Mouse (Mus musculus): Measurements from ENCODE around the gene Egfl7. TPM values are rescaled to one million over a fixed set of nuclear protein-coding genes. Genes with fewer than 3 reads are reported as not detected.
A peak's percentile ranks its signal among the peaks of the same experiment; 100 is the strongest.

The Egfl7 gene
- total RNA-seq, 1 experiment from 2014 or later, result 211 TPM

DNA sequence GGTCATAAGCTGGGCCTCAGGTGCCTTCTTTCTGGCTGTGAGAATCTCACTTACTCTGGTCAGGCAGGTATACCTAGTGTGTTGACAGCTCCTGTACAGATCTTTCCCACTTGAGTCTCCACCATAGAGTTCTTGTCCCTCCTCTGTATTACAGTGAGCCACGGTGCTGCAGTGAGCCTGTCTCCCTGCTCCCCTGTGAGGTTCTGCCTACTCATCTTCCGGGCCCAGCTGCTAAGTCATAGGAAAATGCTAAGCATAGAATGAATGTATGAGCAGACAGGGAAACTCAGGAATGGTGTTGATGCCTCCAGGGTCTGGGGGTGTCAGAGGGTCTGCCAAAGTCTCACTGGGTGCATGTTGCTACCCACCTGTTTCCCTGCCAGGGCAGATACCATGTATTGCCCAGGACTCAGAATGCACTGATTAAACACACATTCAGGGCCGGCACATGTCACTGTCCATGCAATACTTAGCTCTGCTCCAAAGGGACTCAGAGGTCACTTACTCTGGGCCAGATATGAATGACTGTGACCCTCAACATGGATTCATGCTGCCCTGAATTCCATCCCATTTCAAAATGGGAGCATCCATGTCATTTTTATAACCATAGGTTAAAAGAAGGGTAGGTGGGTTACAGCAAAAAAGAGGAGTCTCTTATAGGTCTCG is 35.8 kb downstream of the Egfl7 start:
- no peak for DNase-seq

DNA sequence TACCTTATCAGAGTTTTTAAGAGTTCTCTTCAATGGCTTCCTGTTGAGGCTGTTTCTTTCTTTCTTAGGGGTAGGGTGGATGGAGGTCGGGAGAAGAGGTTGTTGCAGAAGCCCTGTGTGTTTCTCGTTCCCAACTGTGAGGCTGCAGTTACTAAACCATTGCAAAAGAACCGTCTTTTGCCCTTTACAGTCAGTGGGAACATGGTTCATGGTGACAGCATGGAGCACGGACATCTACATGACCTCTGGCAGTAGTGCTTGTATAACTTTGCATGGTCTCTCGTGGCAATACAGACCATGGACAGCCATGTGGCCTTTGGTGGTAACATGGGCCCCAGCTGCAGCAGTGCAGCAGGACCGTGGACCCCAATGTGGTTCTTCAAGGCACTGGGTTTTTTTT is 37.5 kb downstream of the Egfl7 start:
- no peak for DNase-seq

DNA sequence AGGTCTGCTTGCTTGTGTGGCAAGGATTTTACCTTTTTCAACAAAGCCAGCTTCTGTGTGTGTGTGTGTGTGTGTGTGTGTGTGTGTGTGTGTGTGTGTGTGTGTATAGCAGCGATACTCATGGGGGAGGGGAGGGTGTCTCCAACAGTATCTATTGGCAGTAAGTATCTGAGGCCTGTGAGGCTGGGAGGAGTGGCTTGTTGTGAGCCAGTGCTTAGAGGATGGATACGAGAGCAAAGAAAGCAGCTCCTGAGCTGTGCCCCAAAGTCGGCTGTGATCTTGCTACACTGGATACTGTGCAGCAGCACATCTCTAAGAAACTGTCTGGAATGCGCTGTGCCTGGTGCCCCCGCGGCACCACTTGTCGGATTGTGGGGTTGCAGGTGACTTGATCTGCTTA is 38.1 kb downstream of the Egfl7 start:
- DNase-seq, result no peak

DNA sequence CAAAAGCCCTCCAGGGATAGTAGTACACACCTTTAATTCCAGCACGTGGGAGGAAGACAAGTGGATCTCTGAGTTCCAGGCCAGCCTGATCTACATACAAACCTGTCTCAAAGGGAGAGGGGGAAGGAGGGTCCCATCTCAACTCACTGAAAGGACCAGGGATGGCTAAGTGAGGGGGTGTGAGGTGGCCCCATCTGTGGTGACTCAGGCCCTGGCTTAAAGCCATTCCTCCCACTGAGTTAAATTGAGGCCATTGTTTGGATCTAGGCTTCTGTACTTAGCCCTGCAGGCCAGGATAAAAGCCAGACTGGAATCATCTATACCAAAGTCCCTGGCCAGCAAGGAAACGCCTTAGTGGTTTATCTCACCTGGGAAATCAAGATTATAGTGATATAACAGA is 41.4 kb downstream of the Egfl7 start:
- DNase-seq, result no peak

DNA sequence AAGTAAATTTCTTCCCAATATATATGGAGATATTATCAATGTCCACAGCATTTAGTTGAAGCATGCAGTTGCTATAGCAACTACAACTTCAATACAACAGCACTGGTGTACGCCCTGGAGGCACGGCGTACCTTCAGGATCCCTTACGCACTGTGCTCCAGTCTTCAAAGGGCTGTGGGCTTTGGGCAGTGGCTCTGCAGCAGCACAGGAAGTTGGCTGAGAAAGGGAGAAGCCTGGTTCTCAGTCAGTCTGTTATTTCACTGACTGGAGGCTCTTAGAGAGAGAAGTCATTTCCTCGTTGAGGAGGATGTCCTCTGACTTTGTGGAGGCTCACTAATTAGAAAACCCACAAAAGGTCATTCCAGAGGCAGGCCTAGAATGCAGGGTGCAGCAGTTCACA is 43.2 kb downstream of the Egfl7 start:
- DNase-seq, result no peak

DNA sequence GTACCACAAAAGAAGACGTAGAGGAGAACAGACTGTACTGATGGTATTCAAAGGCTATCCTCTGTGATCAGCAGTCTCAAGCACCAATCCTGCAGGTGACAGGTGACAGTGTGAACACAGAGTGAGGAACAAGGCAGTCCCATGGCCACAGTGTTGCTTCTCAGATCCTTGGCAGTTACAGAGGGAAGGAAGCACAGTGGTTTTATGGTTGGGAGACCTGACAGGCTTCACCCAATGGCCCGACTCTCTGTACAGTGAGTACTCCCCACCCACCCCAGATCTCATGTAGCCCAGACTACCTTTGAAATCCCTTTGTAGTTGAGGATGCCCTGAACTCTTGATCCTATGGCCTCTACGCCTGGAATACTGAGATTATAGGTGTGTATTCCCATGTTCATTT is 45.6 kb downstream of the Egfl7 start:
- DNase-seq, result no peak

DNA sequence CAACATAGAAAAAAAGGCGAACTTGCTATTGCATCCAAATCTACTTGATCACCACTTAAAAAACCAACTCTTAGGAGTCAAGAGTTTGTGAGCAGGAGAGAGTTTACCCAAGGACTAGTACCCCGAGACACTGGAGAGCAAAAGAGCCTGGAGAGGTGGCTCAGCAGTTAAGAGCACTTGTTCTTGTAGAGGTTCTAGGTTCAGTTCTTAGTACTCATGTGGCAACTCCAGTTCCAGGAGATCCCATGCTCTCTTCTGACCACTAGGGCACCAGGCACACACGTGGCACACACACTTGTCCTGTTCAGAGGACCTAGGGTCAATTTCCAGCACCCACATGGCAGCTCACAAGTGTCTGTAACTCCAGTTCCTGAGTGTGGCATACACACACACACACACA is 46.3 kb downstream of the Egfl7 start:
- no peak for DNase-seq

DNA sequence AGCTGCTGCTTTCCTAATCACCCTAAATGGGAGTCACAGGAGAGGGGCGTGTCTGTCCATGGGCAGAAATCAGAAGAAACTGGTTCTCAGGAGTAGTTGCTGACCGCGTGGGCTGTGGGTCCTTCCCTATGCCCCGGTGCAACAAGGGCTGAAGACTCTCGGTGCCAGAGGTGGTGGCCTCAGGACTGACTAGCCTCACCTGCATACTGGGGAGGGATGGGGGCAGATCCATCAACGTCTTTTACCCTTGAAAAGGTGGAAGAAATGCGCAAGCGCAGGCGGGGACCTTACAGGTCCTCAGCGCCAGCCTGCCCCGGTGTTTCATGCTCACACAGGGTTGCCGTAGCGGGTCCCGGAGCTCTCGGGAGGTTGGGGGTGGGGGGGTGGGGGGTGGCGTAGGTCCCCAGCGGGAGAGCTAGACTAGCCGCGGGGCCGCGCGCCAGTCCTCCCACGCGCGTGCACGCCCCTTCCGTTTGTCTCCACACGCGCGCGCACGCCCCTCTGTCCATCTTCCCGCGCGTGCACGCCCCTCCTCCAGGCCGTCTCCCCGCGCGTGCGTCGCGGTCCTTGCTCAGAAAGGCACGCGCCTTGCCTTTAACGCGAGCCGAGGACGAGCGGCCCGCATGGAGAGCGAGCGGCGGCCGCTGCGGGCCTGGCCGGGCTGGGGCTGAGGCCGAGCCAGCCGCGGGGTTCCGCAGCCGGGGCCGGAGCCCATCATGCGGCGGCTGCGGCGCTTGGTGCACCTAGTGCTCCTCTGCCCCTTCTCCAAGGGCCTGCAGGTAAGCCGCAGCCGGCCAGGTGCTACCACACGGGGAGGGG is 48.3 kb downstream of the Egfl7 start, which contains the start of gene Fam69b:
Fam69b (plus strand) TSS at position 537 of the 819 bp plus-strand sequence.
- peak; percentile 82 for DNase-seq

DNA sequence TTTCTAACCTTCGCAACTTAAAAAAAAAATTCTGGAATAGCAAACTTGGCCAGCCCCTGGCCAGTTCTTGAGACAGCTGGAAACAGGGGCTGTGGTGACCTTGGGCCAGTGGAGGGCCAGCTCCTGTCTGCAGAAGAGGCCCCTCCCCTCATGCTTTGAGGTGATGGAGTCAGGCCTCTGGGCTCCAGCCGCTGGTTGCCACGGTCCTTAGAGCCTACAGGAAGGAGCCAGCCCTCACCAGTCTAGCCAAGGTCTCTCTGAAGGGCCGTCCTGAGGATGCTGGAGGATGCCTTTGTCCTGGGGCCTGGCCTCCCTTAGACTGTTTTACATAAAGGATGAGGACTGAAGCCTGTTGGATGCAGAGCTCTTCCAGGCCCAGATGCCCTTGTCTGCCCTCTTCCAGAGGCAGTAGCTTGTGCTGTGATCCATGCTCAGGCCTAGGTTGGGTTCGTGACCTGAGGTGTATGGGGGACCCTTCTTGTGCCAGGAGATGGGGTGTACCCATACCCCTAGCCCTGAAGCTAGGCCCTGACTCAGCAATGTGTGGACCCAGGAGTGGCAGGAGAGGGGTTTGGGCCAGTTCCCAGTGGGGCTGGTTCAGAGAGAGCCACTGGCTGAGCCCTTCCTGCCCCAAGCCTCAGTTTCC is 49.1 kb downstream of the Egfl7 start:
- DNase-seq, result no peak

DNA sequence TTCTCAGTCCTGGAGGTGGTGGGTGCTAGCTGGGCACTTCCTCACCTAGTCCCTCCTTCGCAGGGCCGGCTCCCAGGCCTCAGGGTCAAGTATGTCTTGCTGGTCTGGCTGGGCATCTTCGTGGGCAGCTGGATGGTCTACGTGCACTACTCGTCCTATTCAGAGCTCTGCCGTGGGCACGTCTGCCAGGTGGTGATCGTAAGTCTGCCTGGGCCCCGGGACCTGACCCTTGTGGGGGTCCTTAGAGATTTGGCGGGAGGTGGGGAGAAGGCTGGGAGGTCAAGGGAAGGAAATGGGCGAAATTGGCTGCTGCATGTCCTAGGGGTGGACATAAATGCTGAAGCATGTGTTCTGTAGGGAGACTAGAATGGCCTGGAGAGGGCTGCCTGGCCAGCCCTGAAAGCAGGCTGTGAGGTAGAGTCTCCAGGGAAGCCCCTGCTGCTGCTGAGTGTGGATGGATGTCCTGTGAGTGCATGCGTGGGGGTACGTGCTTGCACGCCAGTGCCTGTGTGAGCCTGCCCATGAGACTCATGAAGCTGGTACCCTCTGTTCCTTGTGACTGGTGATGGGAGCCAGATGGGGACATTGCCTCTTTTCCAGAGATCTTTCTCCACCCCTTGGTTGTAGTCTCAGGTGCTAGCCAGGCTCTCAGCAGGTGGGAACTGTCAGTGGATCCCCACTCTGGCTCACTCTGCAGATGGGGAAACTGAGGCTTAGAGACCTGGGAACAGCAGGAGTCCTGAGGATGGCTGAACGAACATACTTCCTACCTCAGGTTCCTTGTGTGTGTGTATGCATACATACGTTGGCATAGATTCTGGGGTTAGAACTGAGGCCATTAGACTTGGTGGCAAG is 53.0 kb downstream of the Egfl7 start:
- no peak for DNase-seq

DNA sequence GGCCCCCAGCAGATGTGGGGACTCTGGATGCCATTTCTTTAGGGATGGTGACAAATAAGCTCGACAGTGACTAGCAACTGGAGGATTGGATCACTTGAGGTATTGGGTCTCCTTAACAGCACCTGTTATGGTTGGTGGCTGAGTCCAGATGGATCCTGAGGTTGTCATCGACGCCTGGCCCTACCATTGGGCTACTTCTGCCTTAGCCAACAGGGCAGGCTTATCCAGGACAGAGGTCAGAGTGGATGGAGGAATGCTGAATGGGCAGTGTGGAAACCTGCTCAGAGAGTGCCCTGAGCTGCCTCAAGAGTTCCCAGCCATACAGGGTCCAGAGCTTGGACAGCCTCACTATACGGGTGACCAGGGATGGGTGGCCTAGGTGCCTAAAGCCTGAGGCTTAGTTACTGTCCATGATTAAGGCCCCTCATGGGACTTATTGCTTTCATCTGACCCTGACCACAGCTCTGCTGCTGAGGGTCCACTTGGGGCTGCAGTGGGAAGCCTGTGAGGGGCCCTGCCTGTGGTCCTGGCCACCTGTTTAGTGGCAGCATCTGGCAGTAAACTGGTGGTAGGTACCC is 54.2 kb downstream of the Egfl7 start:
- DNase-seq, result no peak

DNA sequence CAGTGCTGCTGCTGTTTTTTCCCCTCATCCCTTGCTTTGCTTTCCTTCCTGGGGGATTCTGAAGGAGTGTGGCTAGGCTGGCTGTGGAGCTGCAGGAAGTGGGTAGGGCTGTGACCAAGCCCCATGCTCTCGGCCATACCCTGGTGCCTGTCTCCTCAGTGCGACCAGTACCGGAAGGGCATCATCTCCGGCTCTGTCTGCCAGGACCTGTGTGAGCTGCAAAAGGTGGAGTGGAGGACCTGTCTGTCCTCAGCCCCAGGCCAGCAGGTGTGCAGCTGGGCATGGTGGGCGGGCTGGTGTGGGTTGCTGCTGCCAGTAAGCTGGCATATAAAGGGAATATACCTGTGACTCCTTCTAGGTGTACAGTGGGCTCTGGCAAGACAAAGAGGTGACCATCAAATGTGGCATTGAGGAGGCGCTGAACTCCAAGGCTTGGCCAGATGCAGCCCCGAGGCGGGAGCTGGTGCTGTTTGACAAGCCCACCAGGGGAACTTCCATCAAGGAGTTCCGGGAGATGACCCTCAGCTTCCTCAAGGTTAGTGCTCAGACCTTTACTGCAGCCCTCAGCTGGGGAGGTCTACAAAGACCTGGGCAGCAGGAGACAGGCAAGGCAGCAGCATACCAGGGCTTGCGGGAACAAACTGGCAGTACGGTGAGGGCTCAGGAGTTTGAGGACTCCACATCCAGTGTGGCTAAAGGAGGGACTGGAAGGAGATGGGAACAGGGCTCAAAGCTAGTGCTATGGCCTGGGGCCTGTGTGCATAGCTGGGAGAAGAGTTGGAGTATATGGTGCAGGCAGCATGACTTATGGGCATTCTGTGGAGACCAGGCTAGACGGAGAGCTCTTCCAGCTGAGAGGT is 55.0 kb downstream of the Egfl7 start:
- no peak for DNase-seq

DNA sequence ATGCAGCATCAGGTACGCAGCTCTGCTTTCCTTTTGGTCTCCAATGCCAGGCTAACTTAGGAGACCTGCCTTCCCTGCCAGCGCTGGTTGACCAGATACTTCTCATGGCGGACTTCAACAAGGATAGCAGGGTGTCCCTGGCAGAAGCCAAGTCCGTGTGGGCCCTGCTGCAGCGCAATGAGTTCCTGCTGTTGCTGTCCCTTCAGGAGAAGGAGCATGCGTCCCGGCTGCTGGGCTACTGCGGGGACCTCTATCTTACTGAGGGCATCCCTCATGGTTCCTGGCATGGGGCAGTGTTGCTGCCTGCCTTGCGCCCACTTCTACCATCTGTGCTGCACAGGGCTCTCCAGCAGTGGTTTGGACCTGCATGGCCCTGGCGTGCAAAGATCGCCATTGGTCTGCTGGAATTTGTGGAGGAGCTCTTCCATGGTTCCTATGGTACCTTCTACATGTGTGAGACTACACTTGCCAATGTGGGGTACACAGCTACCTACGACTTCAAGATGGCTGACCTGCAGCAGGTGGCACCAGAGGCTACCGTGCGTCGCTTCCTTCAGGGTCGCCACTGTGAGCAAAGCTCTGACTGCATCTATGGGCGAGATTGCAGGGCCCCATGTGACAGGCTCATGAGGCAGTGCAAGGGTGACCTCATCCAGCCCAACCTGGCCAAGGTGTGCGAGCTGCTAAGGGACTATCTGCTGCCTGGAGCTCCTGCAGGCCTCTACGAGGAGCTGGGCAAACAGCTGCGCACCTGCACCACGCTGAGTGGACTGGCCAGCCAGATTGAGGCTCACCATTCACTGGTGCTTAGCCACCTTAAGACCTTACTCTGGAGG is 55.9 kb downstream of the Egfl7 start:
- DNase-seq, result no peak

DNA sequence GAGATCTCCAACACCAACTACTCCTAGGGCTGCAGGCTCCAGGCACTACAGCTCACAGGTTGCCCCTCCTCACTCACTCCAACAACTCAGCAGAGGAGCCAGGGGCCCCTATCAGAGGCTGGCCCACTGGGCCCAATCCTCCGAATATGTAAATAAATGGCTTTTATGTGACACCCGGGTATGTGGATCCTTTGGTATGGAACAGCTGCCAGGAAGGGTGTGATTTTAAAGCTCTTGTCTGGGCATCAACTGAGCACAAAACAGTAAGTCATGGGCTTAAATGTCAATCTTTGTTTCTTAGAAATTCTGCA is 56.5 kb downstream of the Egfl7 start:
- DNase-seq, result no peak

DNA sequence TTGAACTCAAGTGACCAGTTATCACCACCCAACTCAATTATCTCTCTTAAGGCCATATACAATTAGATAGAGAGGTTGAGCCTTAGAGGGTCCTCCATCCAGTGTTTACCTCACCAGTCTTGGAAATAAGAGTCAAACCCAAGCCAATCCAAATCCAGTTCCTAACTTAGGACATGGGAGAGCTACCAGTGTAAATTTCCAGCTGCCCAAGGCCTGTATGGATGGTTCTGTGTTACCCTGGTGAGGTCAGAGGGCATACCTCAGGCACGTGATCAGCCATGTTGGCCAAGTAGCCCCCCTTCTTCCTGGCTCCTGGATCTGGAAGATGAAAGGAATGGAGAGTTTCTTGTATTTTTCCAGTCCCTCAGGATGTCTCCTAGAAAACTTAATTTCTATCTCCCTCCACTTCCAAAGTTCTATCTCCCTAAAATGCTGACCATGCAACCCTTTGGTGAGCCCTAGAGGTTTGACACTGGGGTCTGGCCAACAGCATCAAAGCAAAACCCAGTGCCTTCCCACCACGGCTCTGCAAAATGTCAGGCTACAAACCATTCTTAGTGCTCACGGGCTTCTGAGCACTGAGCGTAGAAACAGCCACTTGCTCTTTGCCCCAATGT is 57.6 kb downstream of the Egfl7 start:
- DNase-seq, result no peak

DNA sequence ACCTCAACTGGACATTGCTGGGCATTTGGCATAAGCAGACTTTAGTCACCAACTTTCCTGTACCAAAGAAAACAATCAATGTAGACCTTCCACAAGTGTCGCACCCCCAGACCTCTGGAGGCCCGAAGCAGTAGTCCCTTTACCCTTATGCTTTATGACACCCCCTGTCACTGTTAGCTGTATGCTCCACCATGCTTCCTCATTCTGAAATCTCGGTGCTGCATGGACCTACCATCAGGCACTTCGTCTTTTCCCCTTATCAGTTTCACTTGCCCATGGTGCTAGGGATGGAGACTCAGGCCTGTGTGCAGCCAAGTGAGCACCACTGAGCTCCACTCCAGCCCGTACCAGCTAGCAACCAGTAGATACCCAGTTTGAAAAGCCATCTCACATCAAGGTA is 58.2 kb downstream of the Egfl7 start:
- DNase-seq, result no peak

DNA sequence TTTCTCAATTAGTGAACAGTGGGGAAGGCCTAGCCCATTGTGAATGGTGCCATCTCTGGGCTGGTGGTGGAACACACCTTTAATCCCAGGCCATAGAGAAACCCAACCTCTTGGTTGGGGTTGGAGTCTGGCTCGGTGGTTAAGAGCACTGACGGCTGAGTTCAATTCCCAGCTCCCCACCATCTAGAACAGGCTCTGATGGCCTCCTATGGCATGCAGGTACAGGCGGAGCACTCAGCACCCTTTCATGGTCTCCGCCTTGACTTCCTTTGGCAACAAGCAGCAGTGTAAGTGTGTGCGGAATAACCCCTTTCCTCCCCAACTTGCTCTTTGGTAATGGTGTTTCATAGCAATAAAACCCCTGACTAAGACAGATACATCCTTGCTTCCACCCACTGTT is 58.8 kb downstream of the Egfl7 start:
- no peak for DNase-seq

DNA sequence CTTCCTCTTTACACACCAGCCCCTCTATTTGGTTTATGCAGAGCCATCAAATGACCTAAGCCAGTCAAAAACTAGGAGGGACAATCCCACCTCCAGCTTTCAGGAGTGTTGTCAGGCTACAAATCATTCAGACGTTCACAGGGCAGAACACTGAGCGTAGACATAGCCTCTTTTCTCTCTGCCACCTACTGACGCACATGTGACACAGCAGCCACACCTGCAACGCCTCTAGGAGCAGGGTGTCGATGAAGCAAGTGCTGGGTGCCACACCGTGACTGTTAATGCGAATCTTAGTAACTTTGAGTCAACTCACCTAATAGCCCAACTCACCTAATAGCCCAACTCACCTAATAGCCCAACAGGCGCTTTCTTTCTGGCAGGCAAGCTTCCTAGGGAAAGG is 59.3 kb downstream of the Egfl7 start:
- no peak for DNase-seq

Measured in adrenal gland, postnatal 25 days (tissue).